Mouse (Mus musculus): ENCODE data around the gene Eif4h. TPM values are rescaled to one million over a fixed set of nuclear protein-coding genes. Genes with fewer than 3 reads are reported as not detected.

Gene Eif4h
- polyA plus RNA-seq, 1 experiment from 2014 or later: 357 TPM

GRCm38 (mm10) chr5:134609916-134610643 is 29.2 kb downstream of the Eif4h start:
- no peak overlapping the region for H3K27ac ChIP-seq (replicated peaks; ENCODE audit: low read depth, low read length)
- H3K4me1 ChIP-seq (ENCODE audit: control insufficient read depth, insufficient read depth, low read length): no peaks in the 10 kb centered on the region
- H3K9ac ChIP-seq (replicated peaks; ENCODE audit: low read length): no peak overlapping the region
- H3K4me2 ChIP-seq (ENCODE audit: low read length): no peak overlapping the region
- no peak for ATAC-seq (ENCODE audit: low FRiP score, low TSS enrichment)
- DNase-seq: no peak
- no peak overlapping the region for H3K4me3 ChIP-seq (replicated peaks; ENCODE audit: low read depth, low read length)
- WGBS: 86% methylated on average over 12 of the region's 12 CpGs
- H3K27me3 ChIP-seq (ENCODE audit: control insufficient read depth, insufficient read depth, low read length): no peaks in the 10 kb centered on the region
- no peaks in the 10 kb centered on the region for H3K9me3 ChIP-seq (ENCODE audit: control insufficient read depth, low read length)
- H3K36me3 ChIP-seq (ENCODE audit: control insufficient read depth, insufficient read depth, low read length): peaks cover 12% of the 10 kb centered on the region

GRCm38 (mm10) chr5:134607121-134607520 is 32.2 kb downstream of the Eif4h start:
- 0 out of 2 replicates have a peak, but pooled peaks cover 2% of the 10 kb centered on the region for H3K36me3 ChIP-seq (ENCODE audit: control insufficient read depth, insufficient read depth, low read length)
- no peak for DNase-seq
- no peaks in the 10 kb centered on the region for H3K4me1 ChIP-seq (ENCODE audit: control insufficient read depth, insufficient read depth, low read length)
- no peak overlapping the region for H3K4me2 ChIP-seq (ENCODE audit: low read length)
- no peak for ATAC-seq (ENCODE audit: low FRiP score, low TSS enrichment)
- no peaks in the 10 kb centered on the region for H3K27me3 ChIP-seq (ENCODE audit: control insufficient read depth, insufficient read depth, low read length)
- H3K9me3 ChIP-seq (ENCODE audit: control insufficient read depth, low read length): no peaks in the 10 kb centered on the region
- no peak overlapping the region for H3K27ac ChIP-seq (replicated peaks; ENCODE audit: low read depth, low read length)
- H3K4me3 ChIP-seq (replicated peaks; ENCODE audit: low read depth, low read length): no peak overlapping the region
- WGBS: 74% methylated on average over 5 of the region's 5 CpGs
- H3K9ac ChIP-seq (replicated peaks; ENCODE audit: low read length): no peak overlapping the region

GRCm38 (mm10) chr5:134606314-134606713 is 33.0 kb downstream of the Eif4h start:
- DNase-seq (no peak), ATAC-seq (ENCODE audit: low FRiP score, low TSS enrichment) (no peak)
- no peak overlapping the region for H3K27ac ChIP-seq (replicated peaks; ENCODE audit: low read depth, low read length)
- 0 out of 2 replicates have a peak, but pooled peaks cover 2% of the 10 kb centered on the region for H3K36me3 ChIP-seq (ENCODE audit: control insufficient read depth, insufficient read depth, low read length)
- no peaks in the 10 kb centered on the region for H3K9me3 ChIP-seq (ENCODE audit: control insufficient read depth, low read length)
- no peak overlapping the region for H3K4me3 ChIP-seq (replicated peaks; ENCODE audit: low read depth, low read length)
- H3K4me2 ChIP-seq (ENCODE audit: low read length): no peak overlapping the region
- H3K9ac ChIP-seq (replicated peaks; ENCODE audit: low read length): no peak overlapping the region
- no peaks in the 10 kb centered on the region for H3K4me1 ChIP-seq (ENCODE audit: control insufficient read depth, insufficient read depth, low read length)
- H3K27me3 ChIP-seq (ENCODE audit: control insufficient read depth, insufficient read depth, low read length): no peaks in the 10 kb centered on the region

- Histone ChIP-seq H3K4me2 (ENCODE audit: low read length) (no peak overlapping the region), H3K9me3 (ENCODE audit: control insufficient read depth, low read length) (no peaks in the 10 kb centered on the region), H3K27ac (replicated peaks; ENCODE audit: low read depth, low read length) (no peak overlapping the region), H3K4me1 (ENCODE audit: control insufficient read depth, insufficient read depth, low read length) (no peaks in the 10 kb centered on the region), H3K9ac (replicated peaks; ENCODE audit: low read length) (no peak overlapping the region), H3K4me3 (replicated peaks; ENCODE audit: low read depth, low read length) (no peak overlapping the region), H3K27me3 (ENCODE audit: control insufficient read depth, insufficient read depth, low read length) (no peaks in the 10 kb centered on the region), H3K36me3 (ENCODE audit: control insufficient read depth, insufficient read depth, low read length) (peaks cover 18% of the 10 kb centered on the region)
- DNase-seq: no peak
- 86% methylated on average over 11 of the region's 11 CpGs for WGBS
- no peak for ATAC-seq (ENCODE audit: low FRiP score, low TSS enrichment)
These were observed 34.9 kb downstream of the Eif4h start for GRCm38 (mm10) chr5:134604376-134604775.

- ATAC-seq (ENCODE audit: low FRiP score, low TSS enrichment) (no peak), DNase-seq (no peak)
- Histone ChIP-seq H3K27me3 (ENCODE audit: control insufficient read depth, insufficient read depth, low read length) (no peaks in the 10 kb centered on the region), H3K27ac (replicated peaks; ENCODE audit: low read depth, low read length) (no peak overlapping the region), H3K9me3 (ENCODE audit: control insufficient read depth, low read length) (no peaks in the 10 kb centered on the region), H3K4me1 (ENCODE audit: control insufficient read depth, insufficient read depth, low read length) (no peaks in the 10 kb centered on the region), H3K4me3 (replicated peaks; ENCODE audit: low read depth, low read length) (no peak overlapping the region), H3K9ac (replicated peaks; ENCODE audit: low read length) (no peak overlapping the region), H3K36me3 (ENCODE audit: control insufficient read depth, insufficient read depth, low read length) (peaks cover 82% of the 10 kb centered on the region), H3K4me2 (ENCODE audit: low read length) (no peak overlapping the region)
- WGBS: 87% methylated on average over 10 of the region's 10 CpGs
These were observed 41.6 kb downstream of the Eif4h start for GRCm38 (mm10) chr5:134597711-134598110.

GRCm38 (mm10) chr5:134593093-134593492 is 46.2 kb downstream of the Eif4h start:
- Histone ChIP-seq H3K9me3 (ENCODE audit: control insufficient read depth, low read length) (no peaks in the 10 kb centered on the region), H3K4me3 (replicated peaks; ENCODE audit: low read depth, low read length) (no peak overlapping the region), H3K36me3 (ENCODE audit: control insufficient read depth, insufficient read depth, low read length) (peaks cover 80% of the 10 kb centered on the region), H3K27ac (replicated peaks; ENCODE audit: low read depth, low read length) (no peak overlapping the region), H3K4me1 (ENCODE audit: control insufficient read depth, insufficient read depth, low read length) (no peaks in the 10 kb centered on the region), H3K9ac (replicated peaks; ENCODE audit: low read length) (no peak overlapping the region), H3K27me3 (ENCODE audit: control insufficient read depth, insufficient read depth, low read length) (no peaks in the 10 kb centered on the region), H3K4me2 (ENCODE audit: low read length) (no peak overlapping the region)
- WGBS: 89% methylated on average over 9 of the region's 9 CpGs
- ATAC-seq (ENCODE audit: low FRiP score, low TSS enrichment) (no peak), DNase-seq (no peak)

GRCm38 (mm10) chr5:134592026-134592581 is 47.2 kb downstream of the Eif4h start:
- no peak for ATAC-seq (ENCODE audit: low FRiP score, low TSS enrichment)
- no peaks in the 10 kb centered on the region for H3K4me1 ChIP-seq (ENCODE audit: control insufficient read depth, insufficient read depth, low read length)
- H3K27ac ChIP-seq (replicated peaks; ENCODE audit: low read depth, low read length): no peak overlapping the region
- no peak overlapping the region for H3K9ac ChIP-seq (replicated peaks; ENCODE audit: low read length)
- H3K4me2 ChIP-seq (ENCODE audit: low read length): no peak overlapping the region
- WGBS: 97% methylated on average over 11 of the region's 11 CpGs
- H3K9me3 ChIP-seq (ENCODE audit: control insufficient read depth, low read length): no peaks in the 10 kb centered on the region
- DNase-seq: no peak
- no peak overlapping the region for H3K4me3 ChIP-seq (replicated peaks; ENCODE audit: low read depth, low read length)
- no peaks in the 10 kb centered on the region for H3K27me3 ChIP-seq (ENCODE audit: control insufficient read depth, insufficient read depth, low read length)
- peaks cover 73% of the 10 kb centered on the region for H3K36me3 ChIP-seq (ENCODE audit: control insufficient read depth, insufficient read depth, low read length)

GRCm38 (mm10) chr5:134589900-134590299 is 49.4 kb downstream of the Eif4h start:
- no peak overlapping the region for H3K9ac ChIP-seq (replicated peaks; ENCODE audit: low read length)
- H3K4me1 ChIP-seq (ENCODE audit: control insufficient read depth, insufficient read depth, low read length): no peaks in the 10 kb centered on the region
- no peak overlapping the region for H3K4me2 ChIP-seq (ENCODE audit: low read length)
- H3K9me3 ChIP-seq (ENCODE audit: control insufficient read depth, low read length): no peaks in the 10 kb centered on the region
- H3K4me3 ChIP-seq (replicated peaks; ENCODE audit: low read depth, low read length): no peak overlapping the region
- no peak overlapping the region for H3K27ac ChIP-seq (replicated peaks; ENCODE audit: low read depth, low read length)
- H3K27me3 ChIP-seq (ENCODE audit: control insufficient read depth, insufficient read depth, low read length): no peaks in the 10 kb centered on the region
- H3K36me3 ChIP-seq (ENCODE audit: control insufficient read depth, insufficient read depth, low read length): peaks cover 57% of the 10 kb centered on the region
- DNase-seq: no peak
- 95% methylated on average over 3 of the region's 3 CpGs for WGBS
- no peak for ATAC-seq (ENCODE audit: low FRiP score, low TSS enrichment)

- WGBS: 90% methylated on average over 5 of the region's 5 CpGs
- H3K4me1 ChIP-seq (ENCODE audit: control insufficient read depth, insufficient read depth, low read length): peaks cover 6% of the 10 kb centered on the region; the same call in 1 of the 2 replicates
- no peak for DNase-seq
- H3K27ac ChIP-seq (replicated peaks; ENCODE audit: low read depth, low read length): no peak overlapping the region
- no peak for ATAC-seq (ENCODE audit: low FRiP score, low TSS enrichment)
- peaks cover 8% of the 10 kb centered on the region; the same call in 1 of the 2 replicates for H3K36me3 ChIP-seq (ENCODE audit: control insufficient read depth, insufficient read depth, low read length)
- no peak overlapping the region for H3K4me2 ChIP-seq (ENCODE audit: low read length)
- no peak overlapping the region for H3K9ac ChIP-seq (replicated peaks; ENCODE audit: low read length)
- no peaks in the 10 kb centered on the region for H3K27me3 ChIP-seq (ENCODE audit: control insufficient read depth, insufficient read depth, low read length)
- no peaks in the 10 kb centered on the region for H3K9me3 ChIP-seq (ENCODE audit: control insufficient read depth, low read length)
- no peak overlapping the region for H3K4me3 ChIP-seq (replicated peaks; ENCODE audit: low read depth, low read length)
These were observed 54.5 kb downstream of the Eif4h start for GRCm38 (mm10) chr5:134584798-134585197.

Measured in midbrain, embryonic 14.5 days (tissue).